Mouse (Mus musculus) cerebellum, adult 2 months (tissue): ENCODE data around the gene Arhgap10.

ENCODE experiments used
- CTCF ChIP-seq: fragments of 200-500 bp; IDR thresholded peaks from 2 replicates; pipeline ENCODE4 v1.5.1; 2011; ENCODE audit warnings: low read depth, mild to moderate bottlenecking, control low read depth, low read length, moderate library complexity, borderline replicate concordance; ENCODE audit not compliant: insufficient read depth
- POLR2A ChIP-seq: fragments of 200-500 bp; IDR thresholded peaks from 2 replicates; pipeline ENCODE4 v1.6.1; 2011; ENCODE audit warnings: low read length, control low read depth, borderline replicate concordance; ENCODE audit not compliant: insufficient read depth

DNA sequence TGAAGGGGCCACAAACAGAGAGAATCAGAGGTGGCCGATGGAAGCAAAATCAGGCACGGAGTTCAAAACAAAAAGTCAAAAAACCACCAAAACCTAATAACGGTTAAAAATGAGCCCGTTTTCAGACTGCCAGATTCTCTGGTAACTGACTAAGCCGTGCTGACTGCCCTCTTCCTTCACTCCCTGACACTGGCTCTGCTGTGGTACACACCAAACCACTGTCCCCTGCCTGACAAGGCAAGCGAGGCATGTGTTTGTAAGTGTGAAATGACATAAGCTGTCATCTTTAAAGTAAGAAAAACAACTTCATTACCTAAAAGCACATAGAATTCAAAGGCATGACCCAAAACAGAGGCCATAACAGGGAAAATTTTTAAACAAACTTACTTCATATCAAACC lies 56.4 kb downstream of the Arhgap10 start:
- TF ChIP-seq CTCF, result no peak
- no peak for TF ChIP-seq POLR2A
